Mouse (Mus musculus): ENCODE measurements around the gene Ptpn3.

GRCm38 (mm10) chr4:57214852-57215251, 86.8 kb downstream of the Ptpn3 start:
- TF ChIP-seq CTCF (conservative IDR thresholded peaks at IDR 0.05; ENCODE audit: low read length) (no peak), NANOG (IDR thresholded peaks at IDR 0.05; ENCODE audit: borderline replicate concordance, low read length) (no peak), POU5F1 (IDR thresholded peaks at IDR 0.05; ENCODE audit: borderline replicate concordance, low read length) (no peak)

Data from E14TG2a.4 (cell line).